Mouse (Mus musculus) ES-E14 (cell line): ENCODE measurements around the gene Tle4. TPM values are rescaled to one million over a fixed set of nuclear protein-coding genes. Genes with fewer than 3 reads are reported as not detected.

Experiments
- DNase-seq: peaks from one replicate; pipeline ENCODE4 v3.0.0-alpha.2; 2013; ENCODE audit warnings: low read depth, low spot score
- H3K27ac ChIP-seq: 2 replicates; pipeline ENCODE4 v1.5.1; 2012; ENCODE audit warnings: low read depth, mild to moderate bottlenecking, low read length, moderate library complexity, mixed read lengths; ENCODE audit not compliant: poor library complexity, insufficient read depth, severe bottlenecking
- H3K36me3 ChIP-seq: 2 replicates; pipeline ENCODE4 v1.6.1; 2012; ENCODE audit warnings: mild to moderate bottlenecking, low read length, moderate library complexity, mixed read lengths; ENCODE audit not compliant: control insufficient read depth, poor library complexity, insufficient read depth, severe bottlenecking
- H3K4me1 ChIP-seq, 2 experiments: fragments of 150-350 bp in 1 of 2; sonication (generic) in 1 of 2; 2 replicates each; pipeline ENCODE4 v1.6.1; 2012; ENCODE audit warnings: low read length in 2 of 2, mild to moderate bottlenecking in 1 of 2, mixed read lengths in 1 of 2; ENCODE audit not compliant: control insufficient read depth in 2 of 2, insufficient read depth in 2 of 2, poor library complexity in 1 of 2
- H3K4me3 ChIP-seq, 2 experiments: fragments of 150-350 bp in 1 of 2; sonication (generic) in 1 of 2; 2 replicates each; pipeline ENCODE4 v1.5.1; 2012; ENCODE audit warnings: low read length in 2 of 2, low read depth in 1 of 2, mild to moderate bottlenecking in 1 of 2, mixed read lengths in 1 of 2; ENCODE audit not compliant: insufficient read depth in 1 of 2, poor library complexity in 1 of 2, severe bottlenecking in 1 of 2
- H3K9ac ChIP-seq: 2 replicates; pipeline ENCODE4 v1.6.1; 2012; ENCODE audit warnings: low read depth, mild to moderate bottlenecking, low read length, mixed read lengths; ENCODE audit not compliant: poor library complexity, insufficient read depth, severe bottlenecking
- H3K9me3 ChIP-seq: fragments of 150-350 bp; sonication (generic); 2 replicates; pipeline ENCODE4 v1.6.1; 2012; ENCODE audit warnings: low read depth, mild to moderate bottlenecking, low read length; ENCODE audit not compliant: control insufficient read depth, insufficient read depth
- CHD2 ChIP-seq: IDR thresholded peaks from 2 replicates; pipeline ENCODE4 v1.6.1; 2014; ENCODE audit warnings: mild to moderate bottlenecking, low read depth, low read length, inconsistent platforms
- HCFC1 ChIP-seq: IDR thresholded peaks from 2 replicates; pipeline ENCODE4 v1.6.1; 2012; ENCODE audit warnings: low read length, inconsistent platforms, borderline replicate concordance; ENCODE audit not compliant: insufficient read depth
- MAFK ChIP-seq: IDR thresholded peaks from 2 replicates; pipeline ENCODE4 v1.6.1; 2014; ENCODE audit warnings: mild to moderate bottlenecking, low read depth, low read length, inconsistent platforms; ENCODE audit not compliant: insufficient read depth
- ZC3H11A ChIP-seq: IDR thresholded peaks from 2 replicates; pipeline ENCODE4 v1.6.1; 2012; ENCODE audit warnings: low read depth, mild to moderate bottlenecking, inconsistent platforms, low read length, borderline replicate concordance
- ZNF384 ChIP-seq: IDR thresholded peaks from 2 replicates; pipeline ENCODE4 v1.6.1; 2012; ENCODE audit warnings: low read depth, low read length, inconsistent platforms
- in situ Hi-C, 2 experiments: fragments of 600-800 bp; cut with MboI; formaldehyde crosslinking; loops; one replicate each; pipeline ENCODE4 v1.15.1; 2025; ENCODE audit warnings: low sequenced_read_pairs in 2 of 2, inconsistent platforms in 1 of 2; ENCODE audit not compliant: unreplicated experiment in 2 of 2
- total RNA-seq: library from RNA; depleted of rRNA; stranded (reverse); fragments of 300-350 nt; gene quantifications from 2 replicates; pipeline ENCODE4 v1.2.3, GENCODE M21; 2012

The Tle4 gene
- total RNA-seq, 1 experiment, result 45.7 TPM

DNA sequence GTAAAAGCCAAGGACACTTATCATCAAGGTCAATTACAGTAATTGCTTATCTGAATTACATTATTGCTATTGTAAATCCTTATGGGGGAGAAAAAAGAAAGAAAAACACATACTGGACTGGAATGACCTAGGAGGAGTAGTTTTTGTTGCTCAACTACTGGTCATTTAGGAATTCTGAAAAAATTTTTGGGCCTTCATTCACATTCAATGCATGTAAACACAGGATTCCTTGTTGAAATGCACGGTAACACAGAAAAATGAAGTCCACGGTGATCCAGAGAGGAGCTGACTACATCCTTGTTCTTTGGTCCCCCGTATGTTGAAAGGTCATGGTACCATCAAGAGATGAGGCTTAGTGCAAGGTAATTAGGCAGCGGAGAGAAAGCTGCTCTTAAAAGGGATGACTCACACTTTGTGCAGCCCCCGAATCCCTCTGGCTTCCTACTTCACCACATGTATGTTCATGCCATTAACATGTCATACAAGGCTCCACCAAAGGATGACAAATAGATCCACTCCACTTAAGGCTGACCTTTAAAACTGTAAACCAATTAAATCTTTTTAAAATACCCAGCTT, 115.2 kb downstream of the Tle4 start:
- TF ChIP-seq ZC3H11A, result no peak
- Histone ChIP-seq H3K27ac (no peak overlapping the region), H3K36me3 (peaks cover 15% of the 10 kb centered on the region), H3K4me1 (peaks cover 0 to 6% of the 10 kb centered on the region in 2 experiments; a peak in 1 of 4 replicates), H3K9me3 (no peaks in the 10 kb centered on the region), H3K9ac (no peak overlapping the region), H3K4me3 (no peak overlapping the region)
- DNase-seq, result no peak
- in situ Hi-C loops, result no loop called here

DNA sequence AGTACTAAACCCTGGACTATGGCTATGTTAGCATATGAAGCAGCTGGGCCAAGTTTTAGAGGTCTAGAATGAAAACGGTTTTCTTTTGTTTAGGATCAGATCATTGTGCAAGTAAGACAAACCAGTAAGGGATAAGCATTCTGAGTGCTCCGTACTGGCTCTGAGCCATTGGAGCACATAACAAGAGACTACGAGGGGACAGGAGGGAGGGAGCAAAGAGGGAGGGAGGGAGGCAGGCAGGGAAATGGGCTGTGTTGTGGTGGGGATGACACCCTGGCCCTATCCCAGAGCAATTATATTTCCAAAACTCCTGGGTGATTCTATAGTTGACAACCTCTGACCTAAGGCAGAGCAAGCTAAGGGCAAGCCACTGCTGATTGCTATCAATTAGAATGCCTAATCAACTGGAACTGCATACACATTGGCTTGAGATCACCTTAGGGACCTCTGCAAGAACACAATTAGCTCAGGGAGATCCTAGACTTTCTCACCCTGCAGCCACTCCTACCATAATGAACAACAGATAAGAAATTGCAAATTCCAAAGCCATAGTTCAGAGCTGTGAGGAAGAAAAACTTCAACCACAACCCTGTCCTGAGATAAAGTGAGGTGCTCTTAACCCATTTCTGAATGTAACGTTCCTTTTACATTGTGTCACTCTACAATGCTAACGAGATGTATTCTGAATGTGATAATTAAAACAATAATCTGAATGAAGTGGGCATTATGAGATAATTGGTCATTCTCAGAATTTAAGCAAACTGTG, 115.9 kb downstream of the Tle4 start:
- Histone ChIP-seq H3K27ac (no peak overlapping the region), H3K36me3 (peaks cover 13% of the 10 kb centered on the region), H3K4me1 (peaks cover 0 to 4% of the 10 kb centered on the region in 2 experiments; a peak in 1 of 4 replicates), H3K4me3 (no peak overlapping the region), H3K9ac (no peak overlapping the region), H3K9me3 (no peaks in the 10 kb centered on the region)
- in situ Hi-C loops, result no loop called here
- TF ChIP-seq ZC3H11A (no peak), MAFK (no peak), CHD2 (no peak), ZNF384 (no peak), HCFC1 (no peak)
- no peak for DNase-seq

DNA sequence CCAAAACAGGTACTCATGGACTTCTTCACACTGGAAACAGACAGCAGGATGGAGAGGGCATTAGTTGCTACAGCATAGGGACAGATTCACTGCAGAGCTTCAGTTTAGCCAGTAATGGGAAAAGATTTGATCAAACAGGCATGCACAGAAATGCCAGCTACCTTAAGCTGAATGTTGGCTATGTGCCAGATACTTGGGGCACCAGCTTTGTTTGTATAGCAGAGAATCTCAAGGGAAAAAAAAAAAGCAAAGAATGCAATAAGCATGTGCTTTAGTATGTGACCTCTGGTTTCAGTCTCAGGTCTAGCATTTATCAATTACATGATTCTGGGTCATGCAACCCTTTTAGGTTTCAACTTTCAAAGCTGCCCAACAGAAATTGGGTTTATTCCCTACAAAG, 118.1 kb downstream of the Tle4 start:
- no peak for TF ChIP-seq CHD2
- TF ChIP-seq ZNF384, result no peak
- TF ChIP-seq MAFK, result no peak
- no peak for TF ChIP-seq HCFC1
- no peak for TF ChIP-seq ZC3H11A
- H3K27ac ChIP-seq, result no peak overlapping the region
- no peaks in the 10 kb centered on the region for H3K9me3 ChIP-seq
- no peak overlapping the region for H3K9ac ChIP-seq
- no peak for DNase-seq
- peaks cover 11% of the 10 kb centered on the region for H3K36me3 ChIP-seq
- H3K4me3 ChIP-seq, result no peak overlapping the region
- 0 out of 4 replicates have a peak, but pooled peaks cover 0 to 2% of the 10 kb centered on the region in 2 experiments for H3K4me1 ChIP-seq
- in situ Hi-C loops, result no loop called here

DNA sequence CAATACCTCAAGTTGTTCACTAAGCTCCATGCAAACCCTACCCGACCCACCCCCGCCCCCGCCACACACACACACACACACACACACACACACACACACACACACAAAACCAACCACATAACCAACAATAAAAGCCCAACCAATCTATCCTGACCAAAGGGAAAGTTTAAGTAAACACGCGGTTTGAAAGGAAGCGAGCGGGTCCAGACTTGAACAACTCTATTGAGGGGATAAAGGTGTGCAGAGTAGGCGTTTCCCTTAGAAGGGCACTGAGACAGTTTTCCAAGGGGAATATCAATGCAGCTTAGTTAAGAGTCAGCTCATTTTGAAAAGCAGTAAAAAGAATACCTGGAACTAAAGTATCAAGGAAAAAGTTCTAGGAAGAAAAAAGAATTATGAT, 128.5 kb downstream of the Tle4 start:
- Histone ChIP-seq H3K4me3 (no peak overlapping the region), H3K9ac (no peak overlapping the region), H3K4me1 (no peaks in the 10 kb centered on the region), H3K36me3 (peaks cover 9% of the 10 kb centered on the region), H3K27ac (no peak overlapping the region), H3K9me3 (no peaks in the 10 kb centered on the region)
- DNase-seq, result no peak
- TF ChIP-seq ZNF384 (no peak), HCFC1 (no peak), CHD2 (no peak), ZC3H11A (no peak), MAFK (no peak)
- in situ Hi-C loops, result no loop called here
